Mouse (Mus musculus) intestine, postnatal 0 days (tissue): ENCODE data around the gene 4930590J08Rik. TPM values are rescaled to one million over a fixed set of nuclear protein-coding genes. Genes with fewer than 3 reads are reported as not detected.

Experiments used
- ATAC-seq: fragments of 200-750 bp; cut with Nextera tagmentation; 2 replicates; pipeline ENCODE4 v1.8.0; 2017; ENCODE audit warnings: mild to moderate bottlenecking, moderate TSS enrichment, moderate library complexity
- H3K27ac ChIP-seq: fragments of 300-500 bp; sonication (generic); 2 replicates; pipeline ENCODE4 v1.5.1; 2014; ENCODE audit warnings: mild to moderate bottlenecking, low read depth, low read length, moderate library complexity
- H3K27me3 ChIP-seq: fragments of 300-500 bp; sonication (generic); replicated peaks from 2 replicates; pipeline ENCODE4 v1.6.1; 2014; ENCODE audit warnings: low read length, mixed read lengths; ENCODE audit not compliant: control insufficient read depth, insufficient read depth
- H3K36me3 ChIP-seq: fragments of 300-500 bp; sonication (generic); 2 replicates; pipeline ENCODE4 v1.6.1; 2014; ENCODE audit warnings: mild to moderate bottlenecking, moderate library complexity; ENCODE audit not compliant: control insufficient read depth, insufficient read depth
- H3K4me1 ChIP-seq: fragments of 300-500 bp; sonication (generic); replicated peaks from 2 replicates; pipeline ENCODE4 v1.6.1; 2014; ENCODE audit warnings: antibody characterized with exemption, low read length, mixed read lengths; ENCODE audit not compliant: control insufficient read depth, insufficient read depth
- H3K4me2 ChIP-seq: fragments of 300-500 bp; sonication (generic); replicated peaks from 2 replicates; pipeline ENCODE4 v1.6.1; 2014; ENCODE audit warnings: low read depth, mild to moderate bottlenecking, moderate library complexity
- H3K4me3 ChIP-seq: fragments of 300-500 bp; sonication (generic); 2 replicates; pipeline ENCODE4 v1.5.1; 2014; ENCODE audit warnings: low read depth, low read length
- H3K9ac ChIP-seq: fragments of 300-500 bp; sonication (generic); 2 replicates; pipeline ENCODE4 v1.6.1; 2014; ENCODE audit warnings: mild to moderate bottlenecking, low read depth, low read length
- H3K9me3 ChIP-seq: fragments of 300-500 bp; sonication (generic); 2 replicates; pipeline ENCODE4 v1.6.1; 2016; ENCODE audit warnings: mixed run types; ENCODE audit not compliant: control insufficient read depth
- CTCF ChIP-seq: sonication (generic); IDR thresholded peaks from 2 replicates; pipeline ENCODE4 v1.5.1; 2016; ENCODE audit warnings: low read depth, mild to moderate bottlenecking, control low read depth, antibody characterized with exemption, moderate library complexity
- WGBS: fragments of 180-500 bp; shearing (Covaris S2); extraction: QIAGEN DNeasy Blood & Tissue Kit; methylation state at CpG from one replicate; pipeline ENCODE4 v1.1.7; 2014; 5-methylcytosine and 5-hydroxymethylcytosine counted together
- polyA plus RNA-seq: library from polyadenylated mRNA; unstranded; fragments of >200 nt; fragmentation: Nextera tagmentation; extraction: Ambion mirVana; gene quantifications from 2 replicates; pipeline ENCODE4 v1.2.1, GENCODE M21; 2015

The 4930590J08Rik gene
- polyA plus RNA-seq, 1 experiment from 2014 or later: 0.16 TPM

DNA sequence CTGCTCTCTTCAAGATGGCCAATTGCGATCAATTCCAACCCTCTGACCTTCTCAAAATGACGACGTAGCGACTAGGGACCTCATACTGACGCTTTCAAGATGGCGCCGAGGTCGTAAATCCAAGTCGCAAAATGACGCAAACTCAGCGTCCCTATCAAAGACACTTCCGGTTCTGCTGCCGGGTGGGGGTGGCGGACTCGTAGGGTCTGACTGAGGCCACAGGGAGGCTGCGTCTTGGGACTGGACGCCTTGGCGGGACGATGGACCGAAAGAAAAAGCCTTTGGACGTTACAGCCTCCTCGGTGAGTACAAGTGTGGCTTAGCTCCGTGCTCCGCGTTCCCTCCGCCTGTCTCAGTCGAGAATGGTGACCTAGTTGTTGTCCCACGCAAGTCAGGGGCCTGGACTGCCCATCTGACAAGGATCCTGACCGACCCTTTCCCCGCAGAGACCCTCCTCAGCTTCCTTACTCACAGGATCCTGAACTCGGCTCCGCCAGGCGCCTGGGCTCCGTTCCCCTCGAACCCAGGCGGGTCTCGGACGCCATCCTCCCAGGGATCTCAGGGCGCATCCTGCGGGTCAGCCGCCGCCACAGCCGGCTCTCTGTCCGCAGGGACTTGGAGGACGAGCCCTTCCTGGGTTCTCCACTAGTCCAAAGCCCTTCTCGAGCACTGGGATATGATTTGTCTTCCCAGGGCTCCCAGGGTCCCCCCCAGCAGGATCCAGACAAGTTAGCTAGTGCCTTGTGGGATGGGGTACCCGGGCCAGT is 24.5 kb upstream of the 4930590J08Rik start, which contains the start of gene Ccdc174:
Ccdc174 (plus strand) TSS at position 169 of the 767 bp plus-strand sequence.
- Histone ChIP-seq H3K4me2 (peak within 1 kb of the TSS; percentile 73), H3K36me3 (peaks cover 11% of the 10 kb centered on the region; the same call in 1 of the 2 replicates), H3K9me3 (no peaks in the 10 kb centered on the region), H3K9ac (peak within 1 kb of the TSS; percentile 94), H3K4me1 (no peaks in the 10 kb centered on the region), H3K4me3 (peak within 1 kb of the TSS; percentile 97), H3K27me3 (no peaks in the 10 kb centered on the region), H3K27ac (peak within 1 kb of the TSS; percentile 71)
- peak; percentile 95 for ATAC-seq
- no peak; the same call in 1 of the 2 replicates for TF ChIP-seq CTCF
- under 1% methylated on average over 47 of the region's 47 CpGs for WGBS

DNA sequence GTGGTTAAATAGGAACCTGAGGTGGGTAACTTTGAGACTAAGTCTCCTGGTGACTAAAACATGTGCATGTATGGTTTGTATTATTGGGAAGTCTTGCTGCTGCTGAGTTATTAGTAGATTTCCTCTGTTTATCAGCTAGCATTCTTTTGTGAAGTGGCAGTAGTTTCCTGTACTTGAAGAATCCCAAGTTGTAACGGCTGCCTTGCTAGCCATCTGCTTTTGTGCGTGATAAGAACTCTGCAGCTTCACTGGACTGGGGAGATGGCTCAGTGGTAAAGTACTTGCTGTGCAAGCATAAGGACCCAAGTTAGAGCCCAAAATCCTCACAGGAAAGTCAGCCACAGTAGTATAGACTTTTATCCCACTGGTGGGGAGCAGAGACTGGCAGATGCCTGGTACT is 18.8 kb upstream of the 4930590J08Rik start:
- TF ChIP-seq CTCF: no peak

DNA sequence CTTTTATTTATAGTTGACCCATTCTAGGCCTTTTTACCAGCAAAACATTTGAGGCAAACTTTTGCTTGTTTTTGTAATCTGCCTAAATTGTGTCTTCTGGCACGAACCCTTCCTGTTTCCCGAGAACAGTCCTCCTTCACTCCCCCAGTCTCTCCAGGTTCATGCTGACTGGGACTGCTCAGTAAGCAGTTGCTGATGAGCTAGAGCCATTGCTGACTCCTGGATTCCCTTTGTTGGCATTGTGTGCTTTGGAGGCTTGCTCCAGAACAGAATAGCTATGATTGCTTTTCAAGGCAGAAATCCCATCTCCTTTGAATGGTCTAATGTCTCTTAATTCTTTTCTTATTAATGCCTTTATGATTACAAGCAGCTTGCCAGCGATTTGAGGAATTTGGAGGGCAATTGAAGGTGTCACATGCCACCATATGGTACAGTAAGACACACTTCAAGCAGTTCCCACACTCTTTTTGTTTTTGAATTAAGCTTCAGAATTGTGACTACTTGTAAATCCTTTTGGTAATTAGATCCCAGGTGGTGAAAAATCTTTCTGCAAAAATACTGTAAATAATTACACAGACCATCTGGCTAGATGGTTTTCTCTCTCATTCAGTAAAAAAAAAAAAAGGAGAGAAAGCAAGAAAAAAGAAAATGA is 13.2 kb upstream of the 4930590J08Rik start:
- H3K9me3 ChIP-seq: no peaks in the 10 kb centered on the region
- H3K4me3 ChIP-seq: no peak overlapping the region
- no peak for ATAC-seq
- H3K27ac ChIP-seq: no peak overlapping the region
- TF ChIP-seq CTCF: no peak
- H3K27me3 ChIP-seq: no peaks in the 10 kb centered on the region
- WGBS: 74% methylated on average over 3 of the region's 3 CpGs
- H3K4me2 ChIP-seq: no peak overlapping the region
- no peak overlapping the region for H3K9ac ChIP-seq
- peaks cover 67% of the 10 kb centered on the region for H3K36me3 ChIP-seq
- no peaks in the 10 kb centered on the region for H3K4me1 ChIP-seq

More for the DNA sequence above, 18.8 kb upstream of the 4930590J08Rik start:
- ATAC-seq: no peak
- H3K4me3 ChIP-seq: no peak overlapping the region
- H3K36me3 ChIP-seq: peaks cover 50% of the 10 kb centered on the region
- peak overlapping the region; percentile 21; the same call in 1 of the 2 replicates for H3K27ac ChIP-seq
- no peaks in the 10 kb centered on the region for H3K4me1 ChIP-seq
- no peaks in the 10 kb centered on the region for H3K27me3 ChIP-seq
- H3K9me3 ChIP-seq: no peaks in the 10 kb centered on the region
- 61% methylated on average over 2 of the region's 2 CpGs for WGBS
- H3K9ac ChIP-seq: no peak overlapping the region
- H3K4me2 ChIP-seq: no peak overlapping the region

DNA sequence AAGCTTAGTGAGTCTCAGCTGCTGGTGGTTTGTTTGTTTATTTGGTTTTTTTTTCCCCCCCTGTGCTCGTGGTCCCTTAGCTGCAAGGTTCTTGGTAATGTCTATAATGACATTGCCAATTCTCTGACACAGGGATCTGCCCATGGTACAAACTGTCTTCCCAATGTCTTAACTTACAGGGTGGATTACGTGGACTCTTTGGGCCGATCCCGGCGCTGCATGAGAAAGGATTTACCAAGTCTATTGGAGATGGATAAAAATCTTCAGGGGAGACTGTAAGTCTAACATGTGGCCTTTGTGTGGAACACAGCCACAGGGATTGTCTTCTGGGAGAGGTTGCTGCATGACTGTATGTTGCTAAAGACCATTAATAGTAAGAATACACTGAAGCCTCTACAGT is 12.0 kb upstream of the 4930590J08Rik start:
- Histone ChIP-seq H3K4me2 (no peak overlapping the region), H3K9me3 (no peaks in the 10 kb centered on the region), H3K27me3 (no peaks in the 10 kb centered on the region), H3K9ac (no peak overlapping the region), H3K4me1 (no peaks in the 10 kb centered on the region), H3K4me3 (no peak overlapping the region), H3K27ac (no peak overlapping the region), H3K36me3 (peaks cover 73% of the 10 kb centered on the region)
- no peak for TF ChIP-seq CTCF
- WGBS: 89% methylated on average over 5 of the region's 5 CpGs
- no peak for ATAC-seq

DNA sequence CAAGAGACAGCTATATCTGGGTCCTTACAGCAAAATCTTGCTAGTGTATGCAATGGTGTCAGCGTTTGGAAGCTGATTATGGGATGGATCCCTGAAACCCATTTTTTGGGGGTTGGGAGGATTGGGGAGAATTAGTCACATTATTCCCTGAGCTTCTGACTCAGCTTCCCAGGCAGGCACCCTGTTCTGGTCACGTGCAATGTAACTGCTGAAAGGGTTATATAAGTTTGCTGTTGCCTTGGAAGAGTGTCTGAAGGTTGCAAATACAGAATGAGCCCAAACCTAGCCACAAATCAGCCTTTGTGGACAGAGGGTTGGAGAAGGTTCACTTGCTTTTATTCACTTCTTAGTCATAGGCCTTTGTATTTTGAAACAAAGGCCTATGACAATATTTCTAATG is 10.8 kb upstream of the 4930590J08Rik start:
- Histone ChIP-seq H3K9me3 (no peaks in the 10 kb centered on the region), H3K4me2 (no peak overlapping the region), H3K4me1 (no peaks in the 10 kb centered on the region), H3K4me3 (no peak overlapping the region), H3K9ac (no peak overlapping the region), H3K27me3 (no peaks in the 10 kb centered on the region), H3K27ac (no peak overlapping the region), H3K36me3 (peaks cover 68% of the 10 kb centered on the region)
- WGBS: 91% methylated on average over 2 of the region's 2 CpGs
- no peak for ATAC-seq
- no peak for TF ChIP-seq CTCF

DNA sequence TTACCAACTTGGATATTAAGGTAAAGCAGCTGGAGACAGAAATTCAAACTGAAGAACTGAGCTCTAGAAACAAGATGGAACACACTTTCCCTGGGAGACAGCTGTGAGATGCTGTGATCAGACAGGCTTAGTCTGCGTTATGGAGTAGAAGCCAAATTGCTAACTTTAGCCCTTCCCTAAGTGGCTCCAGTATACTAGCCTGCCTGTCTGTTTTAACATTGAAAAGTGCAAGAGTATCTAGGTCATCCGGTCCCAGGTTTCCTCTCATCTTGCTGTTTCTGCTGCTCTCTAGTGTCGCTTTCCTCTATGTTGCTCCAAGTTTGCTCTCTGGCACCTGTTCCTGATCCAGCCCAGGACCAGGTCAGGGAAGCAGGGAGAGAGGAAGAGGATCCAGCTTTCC is 5.8 kb upstream of the 4930590J08Rik start:
- 97% methylated on average over 3 of the region's 3 CpGs for WGBS
- peak overlapping the region; percentile 35; the same call in 1 of the 2 replicates for H3K27ac ChIP-seq
- 0 out of 2 replicates have a peak, but pooled peaks have one; percentile 3 for TF ChIP-seq CTCF

More for the DNA sequence above, 5.8 kb upstream of the 4930590J08Rik start:
- H3K4me3 ChIP-seq: no peak overlapping the region
- no peak overlapping the region for H3K4me2 ChIP-seq
- H3K27me3 ChIP-seq: no peaks in the 10 kb centered on the region
- ATAC-seq: no peak
- no peaks in the 10 kb centered on the region for H3K4me1 ChIP-seq
- peaks cover 81% of the 10 kb centered on the region for H3K36me3 ChIP-seq
- no peak overlapping the region for H3K9ac ChIP-seq
- no peaks in the 10 kb centered on the region for H3K9me3 ChIP-seq
